Mouse (Mus musculus) thymus, postnatal 0 days (tissue): ENCODE data around the gene Dusp13. TPM values are rescaled to one million over a fixed set of nuclear protein-coding genes. Genes with fewer than 3 reads are reported as not detected.
A peak's percentile ranks its signal among the peaks of the same experiment; 100 is the strongest.

Experiments used
- DNase-seq: peaks from one replicate; pipeline ENCODE4 v3.0.0-alpha.2; 2015; ENCODE audit warnings: low spot score
- polyA plus RNA-seq: library from polyadenylated mRNA; unstranded; fragments of >200 nt; fragmentation: Nextera tagmentation; extraction: Ambion mirVana; gene quantifications from 2 replicates; pipeline ENCODE4 v1.2.1, GENCODE M21; 2015

Gene Dusp13
- polyA plus RNA-seq, 1 experiment from 2014 or later = 0.42 TPM

DNA sequence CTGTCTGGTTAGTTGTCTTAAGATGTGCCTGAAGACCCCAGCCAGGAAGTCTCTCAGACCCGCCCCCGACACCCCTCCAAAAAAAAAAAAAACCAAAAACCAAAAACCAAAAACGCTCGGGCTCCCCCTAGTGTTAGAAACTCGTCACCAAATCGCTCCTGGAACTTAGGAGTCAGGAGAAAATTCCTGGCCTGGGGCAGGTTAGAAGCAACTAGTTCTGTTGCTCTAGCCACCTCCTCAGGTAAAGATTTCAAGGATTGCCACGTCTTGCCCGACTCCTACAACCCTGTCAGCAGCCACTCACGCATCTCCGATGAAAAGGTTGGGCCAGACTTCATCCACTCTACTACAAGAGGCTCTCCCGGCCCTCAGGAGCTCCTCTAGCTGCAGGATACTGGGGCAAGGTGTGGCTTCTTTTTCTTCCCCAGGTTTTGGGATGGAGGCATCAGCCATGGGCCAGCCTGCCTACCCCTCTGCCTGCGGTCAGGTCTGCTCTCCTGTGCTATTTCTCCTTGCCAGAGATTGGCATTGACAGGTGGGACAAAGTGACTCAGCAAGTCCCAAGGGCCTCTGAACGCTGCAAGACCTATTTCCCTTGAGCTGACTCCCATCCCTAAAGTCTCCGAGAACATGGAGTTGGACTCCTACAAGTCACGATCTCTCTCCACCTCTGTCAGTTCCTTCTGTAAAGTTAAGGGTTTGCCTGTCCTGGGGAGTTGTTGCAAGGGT, 2.7 kb downstream of the Dusp13 start:
- DNase-seq = peak; percentile 37

DNA sequence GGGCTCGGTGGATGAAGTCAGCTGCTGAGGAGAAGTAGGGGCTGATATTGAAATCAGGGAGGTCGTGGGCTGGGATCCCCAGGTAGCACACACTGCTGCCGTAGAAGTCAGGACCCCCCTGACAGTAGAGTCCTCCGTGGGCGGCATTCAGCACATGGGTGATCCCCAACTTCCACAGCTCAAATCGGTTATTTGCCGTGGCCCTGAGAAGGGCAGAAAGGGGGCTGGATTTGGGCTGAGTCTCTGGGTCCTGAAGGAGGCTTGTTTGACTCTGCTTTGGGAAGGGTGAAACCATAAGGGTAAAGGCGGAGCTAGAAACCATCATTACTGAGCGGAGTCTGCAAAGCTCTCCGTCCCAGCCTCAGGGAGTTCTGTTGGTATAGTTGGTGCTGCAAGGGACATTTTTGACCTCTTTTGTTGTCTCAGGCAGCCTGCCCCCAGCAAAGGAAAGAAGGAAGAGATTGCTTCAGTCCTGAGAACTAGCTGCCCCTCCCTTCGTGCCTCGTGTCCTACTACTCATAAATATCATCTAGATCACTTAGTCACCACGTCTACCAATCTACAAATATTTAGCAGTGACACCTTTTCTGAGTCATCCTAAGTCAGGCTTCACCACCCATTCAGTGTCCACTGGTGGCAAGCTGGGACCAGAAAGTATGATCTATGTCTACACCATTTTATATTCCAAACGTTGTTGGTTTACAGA, 3.4 kb downstream of the Dusp13 start:
- DNase-seq = no peak

DNA sequence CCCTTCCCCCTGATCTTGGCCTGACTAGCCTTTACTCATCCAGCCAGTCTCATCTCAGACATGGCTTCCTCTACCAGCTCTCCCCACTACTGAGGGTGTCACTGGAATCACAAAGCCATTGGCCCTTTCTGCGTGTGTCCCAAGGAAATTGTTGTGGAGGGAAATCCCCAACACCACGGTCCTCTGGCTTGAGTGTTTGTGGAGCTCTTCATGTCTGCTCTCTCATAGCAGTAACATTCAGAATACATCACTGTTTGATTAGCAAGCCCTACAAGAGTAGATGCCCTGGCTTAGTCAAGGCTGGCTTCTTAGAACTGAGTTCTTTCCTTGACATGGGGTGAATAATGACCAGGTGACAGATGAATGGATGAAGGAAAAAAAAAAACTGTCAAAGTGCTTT, 4.1 kb downstream of the Dusp13 start:
- DNase-seq = no peak

DNA sequence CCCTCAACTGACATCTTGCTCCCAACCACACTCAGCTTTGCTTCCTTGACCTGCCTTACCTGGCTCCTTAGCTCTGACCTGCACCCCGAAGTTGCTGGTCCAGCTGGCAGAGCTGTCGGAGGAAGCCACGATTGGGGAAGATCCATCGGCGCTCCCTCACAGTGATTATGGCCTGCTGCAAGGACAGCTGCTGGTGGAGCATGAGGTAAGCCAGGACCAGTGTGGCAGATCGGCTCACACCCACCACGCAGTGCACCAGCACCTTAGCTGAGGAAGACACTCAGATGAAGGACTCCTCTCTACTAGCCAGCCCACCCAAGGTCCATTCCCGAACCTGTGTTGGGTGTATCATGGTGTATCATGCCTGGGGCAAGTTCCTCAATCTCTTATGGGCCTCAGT, 4.7 kb downstream of the Dusp13 start:
- no peak for DNase-seq

DNA sequence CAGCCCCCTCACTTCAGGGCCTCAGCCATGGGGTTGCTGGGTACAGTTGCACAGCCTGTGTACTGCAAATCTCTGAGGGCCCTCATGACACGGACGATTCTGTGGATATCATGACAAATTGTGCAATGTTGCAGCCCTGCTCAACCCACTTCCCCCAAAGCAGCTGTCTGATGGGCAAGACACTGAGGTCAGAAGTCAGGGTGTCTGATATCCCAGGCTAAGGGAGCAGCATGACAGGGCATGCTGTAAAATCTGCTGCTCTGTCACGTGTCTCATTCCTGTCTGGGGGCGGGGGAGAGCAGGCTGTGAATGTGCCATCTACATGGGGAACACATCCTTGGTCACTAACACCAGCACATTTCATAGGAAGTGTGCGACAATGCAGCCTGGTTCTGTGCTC, 5.8 kb downstream of the Dusp13 start:
- no peak for DNase-seq

DNA sequence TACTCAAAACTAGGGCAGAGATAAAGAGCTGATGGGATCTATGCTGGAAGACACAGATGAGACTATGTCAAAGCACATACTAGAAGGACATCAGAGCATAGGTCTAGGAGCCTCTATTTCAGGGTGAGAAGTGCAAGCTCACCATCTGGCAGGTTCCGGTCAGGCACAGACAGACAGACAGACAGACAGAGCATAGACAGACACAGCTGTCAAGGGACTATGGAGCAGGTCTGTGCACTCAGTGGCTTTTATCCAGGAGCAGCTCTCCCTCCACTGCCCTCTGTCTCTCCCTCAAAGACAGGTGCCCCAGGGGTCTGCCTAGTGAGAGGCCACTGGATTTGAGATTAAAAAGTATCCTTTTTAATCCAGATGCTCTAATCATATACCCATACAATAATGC, 6.8 kb downstream of the Dusp13 start:
- DNase-seq = no peak

DNA sequence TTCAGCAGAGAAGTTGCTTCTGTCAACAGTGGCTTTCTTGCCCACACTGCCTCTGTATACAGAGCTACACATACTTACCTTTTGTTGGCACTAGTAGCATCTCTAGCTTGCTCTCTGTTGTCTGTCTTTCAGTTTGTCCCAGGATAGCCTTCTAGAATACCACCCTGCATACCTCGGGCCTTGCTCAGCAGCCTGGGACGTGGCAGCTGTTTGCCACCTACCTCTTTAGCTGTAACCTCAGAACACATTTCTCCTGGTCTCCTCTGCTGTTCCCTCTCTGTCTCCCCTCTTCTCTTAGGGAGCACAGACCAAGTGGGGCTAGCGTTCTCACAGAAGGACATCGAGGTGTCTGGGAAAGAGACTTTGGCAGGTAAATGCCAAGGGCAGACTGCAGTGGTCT, 8.5 kb downstream of the Dusp13 start:
- no peak for DNase-seq

DNA sequence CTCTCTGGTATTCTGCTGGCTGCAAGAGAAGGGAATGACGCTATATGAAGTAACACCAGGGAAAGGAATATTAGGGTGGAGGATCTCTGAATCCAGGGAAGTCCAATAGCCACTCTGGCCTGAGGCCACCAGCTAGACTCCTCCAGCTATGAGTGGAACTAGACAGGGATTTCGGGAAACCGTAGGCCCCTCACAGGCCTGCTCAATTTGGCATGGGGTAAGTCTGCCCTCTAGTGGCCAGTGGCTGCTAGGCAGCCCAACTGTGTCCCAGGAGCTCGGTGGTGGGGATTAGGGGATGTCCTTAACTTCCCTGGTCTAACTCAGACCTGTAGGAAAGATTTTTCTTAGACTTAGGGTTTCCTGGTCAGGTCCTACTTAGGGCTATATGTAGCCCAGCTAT, 9.2 kb downstream of the Dusp13 start:
- DNase-seq = peak; percentile 70

DNA sequence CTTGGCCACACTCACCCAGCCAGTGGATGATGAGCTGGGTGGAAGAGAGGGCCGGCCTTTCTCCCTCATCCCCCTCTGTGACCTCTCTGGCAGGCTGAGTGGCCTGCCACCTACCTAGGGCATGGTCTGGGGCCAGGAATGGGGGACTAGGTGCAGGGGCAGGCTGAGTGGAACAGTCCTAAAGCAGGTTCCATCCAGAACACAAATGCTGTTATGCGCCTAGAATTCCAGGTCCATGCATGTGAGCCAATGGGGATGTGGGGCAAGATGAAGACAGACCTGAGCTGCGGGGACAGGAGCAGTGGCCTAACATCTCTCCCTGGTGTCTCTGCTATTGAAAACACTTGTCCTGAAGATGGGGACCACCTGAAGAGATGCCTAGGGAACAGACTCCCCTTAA, 9.7 kb downstream of the Dusp13 start:
- DNase-seq = no peak

DNA sequence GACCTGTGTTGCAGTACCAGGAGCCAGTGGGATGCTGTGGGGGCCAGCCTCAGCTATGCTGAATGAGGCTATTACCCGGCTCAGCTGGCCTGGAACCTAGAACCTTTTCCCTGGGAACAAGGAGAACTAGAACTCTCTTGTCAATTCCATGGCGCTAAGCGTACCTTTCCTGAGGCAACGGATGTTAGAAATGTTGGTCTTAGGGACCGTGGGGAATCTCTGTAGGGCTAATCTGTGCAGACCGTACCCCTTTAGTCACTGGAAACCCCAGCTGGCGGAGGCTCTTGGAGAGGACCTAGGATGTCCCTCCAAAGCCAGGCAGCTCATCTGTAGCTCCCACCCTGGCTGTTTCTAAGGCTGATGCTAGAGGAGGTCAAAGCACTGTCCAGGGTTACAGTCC, 10.6 kb downstream of the Dusp13 start:
- DNase-seq = no peak

DNA sequence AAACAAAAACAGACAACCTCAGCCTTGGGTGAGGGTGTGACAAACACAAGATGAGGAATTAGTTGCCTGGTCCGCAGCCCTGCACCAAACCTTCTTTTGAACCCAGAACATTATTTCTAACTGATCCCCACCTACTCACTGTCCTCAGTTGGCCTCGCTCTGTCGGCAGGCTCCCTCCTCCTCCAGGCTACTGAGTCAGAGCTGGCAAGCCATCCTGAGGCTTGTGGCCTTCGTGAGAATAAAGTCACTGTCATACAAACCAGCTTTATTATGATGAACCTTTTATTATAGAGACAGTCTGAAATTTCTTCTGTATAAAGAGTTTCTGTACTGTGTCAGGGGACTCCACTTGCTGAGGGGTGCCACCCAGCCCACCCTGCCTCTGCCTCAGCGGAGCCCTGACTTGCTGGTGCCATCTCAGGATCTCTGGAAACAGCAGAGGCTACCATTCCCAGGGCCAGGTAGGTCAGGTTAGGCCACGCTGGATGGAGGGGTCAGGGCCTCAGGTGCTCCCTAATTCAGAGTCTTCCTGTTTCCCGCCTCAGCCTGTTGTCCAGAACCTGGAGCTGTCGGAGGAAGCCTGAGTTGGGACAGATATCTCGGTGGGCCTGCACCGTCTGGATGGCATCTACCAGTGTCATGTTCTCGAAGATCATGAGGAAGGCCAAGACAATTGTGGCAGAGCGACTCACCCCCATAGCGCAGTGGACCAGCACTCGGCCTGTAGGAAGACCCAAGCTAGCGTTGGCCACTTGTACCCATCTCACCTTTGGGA, 17.7 kb downstream of the Dusp13 start:
- DNase-seq = no peak

DNA sequence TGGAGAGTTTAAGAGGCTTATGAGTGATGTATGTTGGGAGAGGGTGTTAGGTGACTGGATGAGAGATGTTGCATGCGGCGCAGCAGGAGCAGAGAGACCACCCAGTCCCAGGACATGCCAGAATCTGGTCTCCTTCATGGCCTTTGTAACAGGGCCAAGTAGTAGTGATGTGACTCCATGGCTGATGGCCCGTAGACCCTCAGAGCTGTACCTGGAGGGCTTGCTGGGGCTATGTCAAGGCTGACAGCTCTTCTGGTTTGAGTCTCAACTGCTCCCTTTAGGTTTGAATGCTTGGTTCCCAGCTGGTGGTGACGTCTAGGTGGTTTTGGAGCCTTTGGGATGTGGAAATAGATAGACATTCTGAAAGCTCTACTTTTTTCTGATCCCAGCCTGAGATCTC, 21.0 kb downstream of the Dusp13 start:
- no peak for DNase-seq

DNA sequence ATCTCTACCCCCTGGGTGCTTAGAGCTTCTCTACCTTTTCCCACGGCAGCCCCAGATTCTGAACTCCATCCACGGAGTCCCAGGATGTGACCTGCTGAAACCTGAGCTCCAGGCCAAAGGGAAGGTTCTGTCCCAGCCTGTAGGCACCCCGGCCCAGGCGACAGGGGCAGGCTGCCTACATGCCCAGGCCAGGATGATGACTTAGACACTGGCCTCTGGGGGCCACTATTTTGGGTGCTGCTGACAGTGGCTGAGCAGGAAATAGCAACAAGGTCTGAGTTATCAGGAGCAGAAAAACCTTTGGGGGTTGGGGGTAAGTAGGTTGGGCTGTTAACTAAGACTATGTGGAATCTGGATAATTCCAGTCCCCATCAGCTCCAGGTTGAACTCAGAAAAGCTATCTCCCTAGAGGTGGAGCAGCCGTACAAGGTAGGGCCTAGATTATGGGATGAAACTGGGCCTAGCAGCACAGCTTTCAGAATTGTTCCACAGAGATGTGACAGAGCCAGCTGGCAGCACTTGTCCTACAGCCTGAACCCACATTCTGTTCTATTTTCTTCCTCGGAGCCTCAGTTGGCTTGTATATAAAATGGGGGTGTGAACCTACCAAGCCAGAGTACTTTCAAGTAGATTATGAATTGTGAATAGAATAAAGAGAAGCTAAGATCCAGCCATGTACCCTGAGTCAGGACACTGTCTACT, 21.8 kb downstream of the Dusp13 start:
- no peak for DNase-seq

DNA sequence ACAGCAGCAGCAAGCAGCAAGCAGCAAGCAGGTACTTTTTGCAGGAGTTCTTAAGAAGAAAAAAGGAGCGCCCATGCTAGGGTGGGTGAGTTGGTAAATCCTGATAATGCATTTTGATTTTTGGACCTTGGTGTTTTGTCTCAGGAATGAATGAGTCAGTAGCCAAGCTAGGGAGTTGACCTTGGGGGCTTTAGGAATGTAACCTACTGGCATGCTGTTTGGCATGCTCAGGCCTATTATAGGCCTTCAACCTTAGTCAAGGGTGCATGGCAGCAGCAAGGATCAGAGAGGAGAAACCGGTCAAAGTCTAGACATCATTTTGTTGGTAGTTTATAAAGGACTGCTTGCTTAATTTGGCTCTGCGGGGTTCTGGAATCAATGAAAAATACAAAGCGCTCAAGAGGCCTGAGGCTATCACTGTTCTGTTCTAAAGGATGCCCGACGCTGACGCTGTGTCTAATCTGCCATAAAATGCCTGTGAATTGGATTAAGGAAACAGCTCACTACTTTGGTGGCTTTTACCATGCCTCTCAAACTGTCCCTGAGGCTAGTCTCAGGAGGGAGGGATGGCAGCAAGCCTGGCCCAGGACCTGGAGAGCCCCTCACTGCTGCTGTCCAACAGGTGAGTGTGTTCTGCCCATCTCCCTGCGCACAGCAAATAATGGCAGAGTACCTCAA, 28.8 kb downstream of the Dusp13 start:
- no peak for DNase-seq

DNA sequence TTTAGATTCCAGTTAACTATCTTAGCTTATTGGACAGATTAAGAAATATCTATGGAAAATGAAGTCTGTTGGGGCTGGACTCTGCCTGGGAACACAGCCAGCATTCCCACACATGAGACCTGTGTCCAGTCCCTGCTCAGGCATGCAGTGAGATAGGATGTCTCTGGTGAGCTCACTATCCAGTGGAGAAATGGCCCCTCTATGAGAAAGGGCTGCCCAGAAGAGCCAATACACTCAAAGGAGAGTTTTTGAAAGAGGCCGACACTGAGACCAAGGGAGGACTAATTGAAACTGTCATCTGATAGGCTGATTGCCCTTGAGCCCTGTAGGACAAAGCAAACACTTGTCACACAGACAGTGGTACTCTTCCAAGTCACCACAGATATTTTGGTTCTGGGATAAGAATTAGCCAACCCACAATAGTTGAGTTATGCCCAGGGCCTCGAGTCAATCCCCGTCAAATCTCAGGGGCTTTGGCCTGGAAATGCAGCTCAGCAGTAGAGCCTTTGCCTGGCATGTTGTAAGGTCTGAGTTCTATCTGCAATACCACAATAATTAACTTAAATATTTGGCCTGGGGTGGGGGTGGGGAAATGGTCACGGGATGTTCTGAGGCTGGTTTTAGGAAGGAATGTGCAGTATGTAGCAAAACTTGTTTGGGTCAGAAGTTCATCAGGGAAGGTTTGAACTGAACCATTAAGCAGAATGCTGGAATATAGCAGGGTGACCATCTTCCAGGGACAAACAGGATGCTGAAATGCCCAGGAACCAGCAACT, 30.4 kb downstream of the Dusp13 start:
- no peak for DNase-seq

DNA sequence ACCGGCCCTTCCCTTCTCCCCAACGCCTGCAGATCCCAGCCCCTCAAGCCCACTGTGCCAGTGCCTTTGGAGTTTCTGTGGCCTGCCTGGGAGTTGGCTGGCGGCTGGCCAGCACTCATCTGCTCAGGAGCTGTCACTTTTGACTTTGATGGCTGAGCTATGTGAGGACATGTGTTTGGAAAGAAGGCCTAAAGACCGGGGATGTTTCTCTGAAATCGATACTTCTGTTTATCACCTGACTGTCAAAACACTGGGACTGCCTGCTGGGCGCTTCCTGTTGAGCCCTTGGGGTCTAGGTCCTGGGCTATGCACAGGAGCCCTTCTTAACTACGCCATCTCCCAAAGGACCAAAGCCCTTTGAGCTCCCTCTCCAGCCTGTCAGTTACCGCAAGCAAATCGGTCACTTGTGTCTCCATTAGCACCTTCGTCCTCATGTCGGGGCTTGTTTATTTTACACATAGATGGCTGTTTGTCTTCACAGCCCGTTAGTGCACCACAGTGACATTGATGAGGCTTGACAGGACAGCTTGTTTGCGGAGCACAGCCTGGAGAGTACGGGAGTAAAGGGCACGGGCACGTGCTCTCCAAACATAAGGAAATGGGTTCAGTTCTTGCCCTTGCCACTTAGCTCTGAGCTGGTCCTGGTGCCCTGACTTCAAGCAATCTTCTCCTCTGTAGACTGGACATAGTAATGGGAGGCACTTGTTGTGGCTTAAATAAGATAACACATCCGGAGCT, 31.2 kb downstream of the Dusp13 start:
- no peak for DNase-seq

DNA sequence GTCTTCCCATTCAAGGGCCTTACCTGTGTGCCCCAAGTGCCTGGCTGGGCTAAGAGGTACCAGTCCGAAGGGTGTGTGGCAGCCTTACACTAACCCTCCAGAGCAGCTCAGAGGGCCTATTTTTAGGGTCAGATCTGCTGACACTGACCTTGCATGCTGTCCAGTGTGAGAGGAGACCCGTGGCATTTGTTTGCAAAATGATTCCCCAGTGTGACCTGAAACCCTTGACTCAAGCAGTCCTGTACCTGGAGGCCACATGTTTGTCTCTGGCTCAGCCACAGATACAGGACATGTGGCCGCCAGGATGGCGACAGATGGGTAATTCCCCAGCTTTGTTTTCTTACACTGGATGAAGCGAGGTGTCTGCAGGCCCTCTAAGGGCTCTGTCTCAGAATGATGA, 36.5 kb downstream of the Dusp13 start, which contains the start of gene Dupd1:
Gene Dupd1, minus strand, starts transcription at position 91 of the 400 bp plus-strand sequence.
- no peak for DNase-seq

DNA sequence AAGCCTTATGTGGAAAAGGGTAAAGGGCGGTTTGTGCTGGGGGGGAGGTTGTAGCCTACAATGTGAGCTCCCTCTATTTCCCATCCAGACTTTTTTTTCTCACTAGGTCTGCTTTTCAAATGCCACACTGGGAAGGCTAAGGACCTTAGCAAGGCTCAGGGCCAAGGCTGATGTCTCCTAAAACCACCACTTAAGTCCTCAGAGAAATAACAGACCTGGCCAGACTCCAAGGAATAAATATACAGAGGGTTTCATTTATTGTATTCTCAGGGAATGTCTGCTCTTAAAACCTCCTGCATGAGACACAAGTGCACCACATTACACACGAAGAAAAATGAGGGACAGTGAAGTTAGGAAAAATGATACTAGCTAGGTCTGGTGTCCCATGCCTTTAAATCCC, 39.8 kb downstream of the Dusp13 start:
- DNase-seq = no peak

DNA sequence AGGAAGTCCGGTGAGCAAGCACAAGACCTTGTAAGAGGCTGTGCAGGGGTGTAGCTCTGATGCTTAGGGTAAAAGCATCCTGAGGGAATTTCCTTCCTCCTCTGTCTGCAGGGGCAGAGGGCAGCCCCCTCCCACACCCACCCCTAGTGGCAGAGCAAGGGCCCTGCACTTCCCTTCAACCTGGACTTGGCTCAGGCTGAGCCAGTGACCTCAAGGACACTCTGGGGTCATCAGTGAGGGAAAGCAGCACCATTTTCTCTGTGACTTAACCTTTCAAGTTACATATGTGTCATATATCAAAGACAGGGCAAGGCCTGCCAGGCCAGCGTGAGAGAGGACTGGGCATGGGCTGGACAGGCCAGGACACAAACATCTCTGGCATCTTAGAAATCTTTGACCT, 41.4 kb downstream of the Dusp13 start:
- DNase-seq = no peak
